Mouse (Mus musculus) stomach, postnatal 0 days (tissue): ENCODE results near the gene Ube2h. TPM values are rescaled to one million over a fixed set of nuclear protein-coding genes. Genes with fewer than 3 reads are reported as not detected.

ENCODE experiments used
- ATAC-seq: fragments of 200-750 bp; cut with Nextera tagmentation; 2 replicates; pipeline ENCODE4 v1.8.0; 2017; ENCODE audit not compliant: low FRiP score, low TSS enrichment
- DNase-seq: peaks from one replicate; pipeline ENCODE4 v3.0.0-alpha.2; 2016; ENCODE audit warnings: low spot score
- H3K27ac ChIP-seq: fragments of 300-500 bp; sonication (generic); replicated peaks from 2 replicates; pipeline ENCODE4 v1.5.1; 2014; ENCODE audit warnings: mild to moderate bottlenecking, control low read depth
- H3K27me3 ChIP-seq: fragments of 300-500 bp; sonication (generic); 2 replicates; pipeline ENCODE4 v1.6.1; 2014; ENCODE audit warnings: low read length; ENCODE audit not compliant: control insufficient read depth, insufficient read depth
- H3K36me3 ChIP-seq: fragments of 300-500 bp; sonication (generic); 2 replicates; pipeline ENCODE4 v1.6.1; 2014; ENCODE audit warnings: low read length, mixed read lengths; ENCODE audit not compliant: control insufficient read depth, insufficient read depth
- H3K4me1 ChIP-seq: fragments of 300-500 bp; sonication (generic); replicated peaks from 2 replicates; pipeline ENCODE4 v1.6.1; 2014; ENCODE audit warnings: antibody characterized with exemption; ENCODE audit not compliant: control insufficient read depth, insufficient read depth
- H3K4me2 ChIP-seq: fragments of 300-500 bp; sonication (generic); replicated peaks from 2 replicates; pipeline ENCODE4 v1.6.1; 2014; ENCODE audit warnings: low read depth, mild to moderate bottlenecking, control low read depth, moderate library complexity
- H3K4me3 ChIP-seq: fragments of 300-500 bp; sonication (generic); 2 replicates; pipeline ENCODE4 v1.5.1; 2014; ENCODE audit warnings: low read depth, low read length, control low read depth
- H3K9ac ChIP-seq: fragments of 300-500 bp; sonication (generic); 2 replicates; pipeline ENCODE4 v1.6.1; 2014; ENCODE audit warnings: mild to moderate bottlenecking, low read length, control low read depth, mixed read lengths
- H3K9me3 ChIP-seq: fragments of 300-500 bp; sonication (generic); 2 replicates; pipeline ENCODE4 v1.6.1; 2016; ENCODE audit warnings: low read length; ENCODE audit not compliant: control insufficient read depth
- CTCF ChIP-seq: IDR thresholded peaks from 2 replicates; pipeline ENCODE4 v1.5.1; 2016; ENCODE audit warnings: antibody characterized with exemption, low read depth, mild to moderate bottlenecking, moderate library complexity
- EP300 ChIP-seq: optimal IDR thresholded peaks from 2 replicates; pipeline ENCODE3; 2016; ENCODE audit warnings: antibody characterized with exemption
- WGBS: fragments of 180-500 bp; shearing (Covaris S2); extraction: QIAGEN DNeasy Blood & Tissue Kit; methylation state at CpG from one replicate; pipeline ENCODE4 v1.1.7; 2014; 5-methylcytosine and 5-hydroxymethylcytosine counted together
- polyA plus RNA-seq: library from polyadenylated mRNA; unstranded; fragments of >200 nt; fragmentation: Nextera tagmentation; extraction: Ambion mirVana; gene quantifications from 2 replicates; pipeline ENCODE4 v1.2.1, GENCODE M21; 2015

The Ube2h gene
- polyA plus RNA-seq, 1 experiment from 2014 or later, result 25.2 TPM

- ATAC-seq (0 out of 2 replicates have a peak, but pooled peaks have one; percentile 20), DNase-seq (no peak)
- H3K4me3 ChIP-seq, result no peak overlapping the region
- H3K9me3 ChIP-seq, result no peaks in the 10 kb centered on the region
- H3K27me3 ChIP-seq, result no peaks in the 10 kb centered on the region
- no peaks in the 10 kb centered on the region for H3K4me1 ChIP-seq
- no peak overlapping the region for H3K27ac ChIP-seq
- TF ChIP-seq EP300 (no peak), CTCF (no peak)
- H3K9ac ChIP-seq, result no peak overlapping the region
- 74% methylated on average over 20 of the region's 20 CpGs for WGBS
- H3K4me2 ChIP-seq, result no peak overlapping the region
- no peaks in the 10 kb centered on the region for H3K36me3 ChIP-seq
These were observed 99.8 kb downstream of the Ube2h start for GRCm38 (mm10) chr6:30204383-30205179.

- no peaks in the 10 kb centered on the region for H3K36me3 ChIP-seq
- H3K27ac ChIP-seq, result no peak overlapping the region
- no peak overlapping the region for H3K4me2 ChIP-seq
- H3K9ac ChIP-seq, result no peak overlapping the region
- no peak overlapping the region for H3K4me3 ChIP-seq
- H3K4me1 ChIP-seq, result no peaks in the 10 kb centered on the region
- WGBS, result 74% methylated on average over 8 of the region's 8 CpGs
- no peak for ATAC-seq
- H3K27me3 ChIP-seq, result no peaks in the 10 kb centered on the region
- DNase-seq, result no peak
- no peaks in the 10 kb centered on the region for H3K9me3 ChIP-seq
- TF ChIP-seq CTCF (no peak), EP300 (no peak)
These were observed 108.2 kb downstream of the Ube2h start for GRCm38 (mm10) chr6:30196143-30196542.

GRCm38 (mm10) chr6:30195656-30196055, 108.7 kb downstream of the Ube2h start:
- WGBS, result 77% methylated on average over 11 of the region's 11 CpGs

GRCm38 (mm10) chr6:30183624-30184023, 120.7 kb downstream of the Ube2h start:
- no peak overlapping the region for H3K4me2 ChIP-seq
- H3K4me1 ChIP-seq, result no peaks in the 10 kb centered on the region
- peaks cover 5% of the 10 kb centered on the region; the same call in 1 of the 2 replicates for H3K27me3 ChIP-seq
- no peaks in the 10 kb centered on the region for H3K36me3 ChIP-seq
- no peak overlapping the region for H3K4me3 ChIP-seq
- 71% methylated on average over 4 of the region's 4 CpGs for WGBS
- no peak overlapping the region for H3K9ac ChIP-seq
- no peak for ATAC-seq
- H3K27ac ChIP-seq, result no peak overlapping the region
- no peak for DNase-seq
- no peaks in the 10 kb centered on the region for H3K9me3 ChIP-seq
- TF ChIP-seq EP300 (no peak), CTCF (no peak)

More at GRCm38 (mm10) chr6:30195656-30196055, 108.7 kb downstream of the Ube2h start:
- H3K4me1 ChIP-seq, result no peaks in the 10 kb centered on the region
- ATAC-seq, result no peak
- no peak overlapping the region for H3K4me2 ChIP-seq
- TF ChIP-seq EP300, result no peak
- TF ChIP-seq CTCF, result no peak
- no peaks in the 10 kb centered on the region for H3K9me3 ChIP-seq
- DNase-seq, result no peak
- H3K27me3 ChIP-seq, result no peaks in the 10 kb centered on the region
- H3K9ac ChIP-seq, result no peak overlapping the region
- no peaks in the 10 kb centered on the region for H3K36me3 ChIP-seq
- H3K4me3 ChIP-seq, result no peak overlapping the region
- no peak overlapping the region for H3K27ac ChIP-seq

- Histone ChIP-seq H3K27me3 (peaks cover 8% of the 10 kb centered on the region; the same call in 1 of the 2 replicates), H3K27ac (no peak overlapping the region), H3K9ac (no peak overlapping the region), H3K9me3 (no peaks in the 10 kb centered on the region), H3K4me2 (no peak overlapping the region), H3K4me3 (no peak overlapping the region), H3K4me1 (no peaks in the 10 kb centered on the region), H3K36me3 (no peaks in the 10 kb centered on the region)
- 47% methylated on average over 6 of the region's 6 CpGs for WGBS
- no peak for TF ChIP-seq EP300
- TF ChIP-seq CTCF, result no peak
- DNase-seq, result no peak
- no peak for ATAC-seq
These were observed 122.3 kb downstream of the Ube2h start for GRCm38 (mm10) chr6:30182038-30182437.

GRCm38 (mm10) chr6:30180321-30180720, 124.0 kb downstream of the Ube2h start:
- DNase-seq, result no peak

More at GRCm38 (mm10) chr6:30180321-30180720, 124.0 kb downstream of the Ube2h start:
- Histone ChIP-seq H3K36me3 (no peaks in the 10 kb centered on the region), H3K9me3 (no peaks in the 10 kb centered on the region), H3K9ac (no peak overlapping the region), H3K4me1 (0 out of 2 replicates have a peak, but pooled peaks cover 3% of the 10 kb centered on the region), H3K4me3 (no peak overlapping the region), H3K27ac (no peak overlapping the region), H3K4me2 (no peak overlapping the region), H3K27me3 (peaks cover 8% of the 10 kb centered on the region; the same call in 1 of the 2 replicates)
- ATAC-seq, result no peak
- TF ChIP-seq CTCF (no peak), EP300 (no peak)
- WGBS, result 28% methylated on average over 2 of the region's 2 CpGs
